Mouse (Mus musculus) neural tube, embryonic 14.5 days (tissue): ENCODE measurements around the gene Rassf3. TPM values are rescaled to one million over a fixed set of nuclear protein-coding genes. Genes with fewer than 3 reads are reported as not detected.

Source experiments
- ATAC-seq: fragments of 200-750 bp; cut with Nextera tagmentation; 2 replicates; pipeline ENCODE4 v1.8.0; 2017; ENCODE audit warnings: low read depth, mild to moderate bottlenecking, moderate TSS enrichment, moderate library complexity
- H3K27ac ChIP-seq: fragments of 300-500 bp; sonication (generic); 2 replicates; pipeline ENCODE4 v1.5.1; 2014; ENCODE audit warnings: low read depth, mild to moderate bottlenecking, control low read depth, low read length, moderate library complexity, mixed read lengths
- H3K27me3 ChIP-seq: fragments of 300-500 bp; sonication (generic); 2 replicates; pipeline ENCODE4 v1.6.1; 2014; ENCODE audit warnings: low read length; ENCODE audit not compliant: control insufficient read depth, insufficient read depth
- H3K36me3 ChIP-seq: fragments of 300-500 bp; sonication (generic); 2 replicates; pipeline ENCODE4 v1.6.1; 2014; ENCODE audit warnings: low read length, mixed read lengths; ENCODE audit not compliant: control insufficient read depth, insufficient read depth
- H3K4me1 ChIP-seq: fragments of 300-500 bp; sonication (generic); 2 replicates; pipeline ENCODE4 v1.6.1; 2014; ENCODE audit warnings: low read length; ENCODE audit not compliant: control insufficient read depth, insufficient read depth
- H3K4me2 ChIP-seq: fragments of 300-500 bp; sonication (generic); 2 replicates; pipeline ENCODE4 v1.6.1; 2014; ENCODE audit warnings: mild to moderate bottlenecking, low read depth, low read length, control low read depth
- H3K4me3 ChIP-seq: fragments of 300-500 bp; sonication (generic); 2 replicates; pipeline ENCODE4 v1.5.1; 2014; ENCODE audit warnings: low read depth, low read length, control low read depth, mixed read lengths
- H3K9ac ChIP-seq: fragments of 300-500 bp; sonication (generic); replicated peaks from 2 replicates; pipeline ENCODE4 v1.6.1; 2014; ENCODE audit warnings: low read depth, mild to moderate bottlenecking, control low read depth, low read length, mixed read lengths
- H3K9me3 ChIP-seq: fragments of 300-500 bp; sonication (generic); 2 replicates; pipeline ENCODE4 v1.6.1; 2016; ENCODE audit warnings: low read length; ENCODE audit not compliant: control insufficient read depth
- WGBS: fragments of 180-500 bp; shearing (Covaris S2); extraction: QIAGEN DNeasy Blood & Tissue Kit; methylation state at CpG from one replicate; pipeline ENCODE4 v1.1.7; 2014; 5-methylcytosine and 5-hydroxymethylcytosine counted together
- polyA plus RNA-seq: library from polyadenylated mRNA; unstranded; fragments of >200 nt; fragmentation: Nextera tagmentation; extraction: Ambion mirVana; gene quantifications from 2 replicates; pipeline ENCODE4 v1.2.1, GENCODE M21; 2014

Rassf3 gene
- polyA plus RNA-seq, 1 experiment from 2014 or later, result 4.1 TPM

- H3K27ac ChIP-seq, result peak overlapping the region; percentile 62
- WGBS, result 46% methylated on average over 7 of the region's 7 CpGs
- peak overlapping the region; percentile 20 for H3K4me3 ChIP-seq
- peak overlapping the region; percentile 47 for H3K4me2 ChIP-seq
- peak overlapping the region; percentile 12 for H3K9ac ChIP-seq
- no peaks in the 10 kb centered on the region for H3K27me3 ChIP-seq
- H3K9me3 ChIP-seq, result no peaks in the 10 kb centered on the region
- no peaks in the 10 kb centered on the region for H3K36me3 ChIP-seq
- peaks cover 5% of the 10 kb centered on the region for H3K4me1 ChIP-seq
- ATAC-seq, result no peak
These were observed 29.8 kb upstream of the Rassf3 start for GRCm38 (mm10) chr10:121505929-121506328.

- H3K27ac ChIP-seq, result peak overlapping the region; percentile 62
- peak overlapping the region; percentile 47 for H3K4me2 ChIP-seq
- H3K4me1 ChIP-seq, result peaks cover 5% of the 10 kb centered on the region
- peak overlapping the region; percentile 20 for H3K4me3 ChIP-seq
- H3K9ac ChIP-seq, result peak overlapping the region; percentile 12
- no peaks in the 10 kb centered on the region for H3K9me3 ChIP-seq
- WGBS, result 10% methylated on average over 35 of the region's 35 CpGs
- H3K36me3 ChIP-seq, result no peaks in the 10 kb centered on the region
- H3K27me3 ChIP-seq, result no peaks in the 10 kb centered on the region
- ATAC-seq, result peak; percentile 93
These were observed 29.1 kb upstream of the Rassf3 start for GRCm38 (mm10) chr10:121504973-121505911.

DNA sequence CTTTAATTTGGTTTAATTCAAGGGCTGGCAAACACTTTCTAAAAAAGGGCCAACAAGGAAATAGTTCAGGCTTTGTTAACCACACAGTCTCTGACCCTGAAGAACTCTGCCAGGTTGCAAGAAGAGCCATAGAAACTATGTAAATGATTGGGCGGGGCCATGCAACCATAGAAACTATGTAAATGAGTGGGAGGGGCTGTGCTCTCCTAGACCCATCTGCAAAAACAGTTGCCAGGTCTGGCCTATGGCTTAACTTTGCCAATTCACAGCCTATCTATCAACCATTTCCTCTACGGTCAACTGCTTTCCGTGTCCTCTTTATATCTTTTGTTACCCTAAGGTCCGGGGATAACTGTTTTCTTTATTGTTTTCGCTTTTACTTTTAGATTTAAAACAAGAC, 25.0 kb upstream of the Rassf3 start:
- peak; percentile 65; the same call in 1 of the 2 replicates for ATAC-seq

GRCm38 (mm10) chr10:121500034-121500433, 23.9 kb upstream of the Rassf3 start:
- no peaks in the 10 kb centered on the region for H3K27me3 ChIP-seq
- no peak overlapping the region for H3K4me3 ChIP-seq
- 67% methylated on average over 5 of the region's 5 CpGs for WGBS
- H3K36me3 ChIP-seq, result no peaks in the 10 kb centered on the region
- no peaks in the 10 kb centered on the region for H3K4me1 ChIP-seq
- H3K4me2 ChIP-seq, result no peak overlapping the region
- H3K9ac ChIP-seq, result no peak overlapping the region
- H3K9me3 ChIP-seq, result no peaks in the 10 kb centered on the region
- no peak overlapping the region for H3K27ac ChIP-seq
- no peak for ATAC-seq

More for the DNA sequence above, 25.0 kb upstream of the Rassf3 start:
- Histone ChIP-seq H3K9me3 (no peaks in the 10 kb centered on the region), H3K9ac (no peak overlapping the region), H3K36me3 (no peaks in the 10 kb centered on the region), H3K4me1 (peaks cover 5% of the 10 kb centered on the region), H3K4me2 (no peak overlapping the region), H3K4me3 (no peak overlapping the region), H3K27ac (no peak overlapping the region), H3K27me3 (no peaks in the 10 kb centered on the region)
- WGBS, result 41% methylated on average over 5 of the region's 5 CpGs

DNA sequence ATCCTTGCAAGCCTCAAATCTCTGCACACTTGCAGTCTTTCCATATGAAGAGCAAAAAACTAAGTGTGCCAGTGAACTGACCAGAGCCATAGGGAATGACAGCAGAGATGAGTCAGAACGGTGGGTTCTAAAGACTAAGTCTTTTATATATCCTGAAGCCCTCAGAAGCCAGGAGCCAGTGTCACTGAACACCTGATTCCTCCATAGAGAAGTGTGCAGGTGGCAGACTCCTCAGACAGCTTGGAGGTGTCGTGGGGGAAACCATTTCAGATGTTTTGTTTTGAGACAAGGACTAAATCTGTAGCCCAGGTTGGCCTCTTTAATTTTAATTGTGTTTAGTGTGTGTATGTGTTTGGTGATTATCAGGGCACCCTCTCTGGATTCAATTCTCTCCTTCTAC, 22.9 kb upstream of the Rassf3 start:
- Histone ChIP-seq H3K27me3 (no peaks in the 10 kb centered on the region), H3K27ac (no peak overlapping the region), H3K36me3 (no peaks in the 10 kb centered on the region), H3K4me2 (no peak overlapping the region), H3K9me3 (no peaks in the 10 kb centered on the region), H3K4me1 (no peaks in the 10 kb centered on the region), H3K9ac (no peak overlapping the region), H3K4me3 (no peak overlapping the region)
- WGBS, result 65% methylated on average over 2 of the region's 2 CpGs
- no peak for ATAC-seq

DNA sequence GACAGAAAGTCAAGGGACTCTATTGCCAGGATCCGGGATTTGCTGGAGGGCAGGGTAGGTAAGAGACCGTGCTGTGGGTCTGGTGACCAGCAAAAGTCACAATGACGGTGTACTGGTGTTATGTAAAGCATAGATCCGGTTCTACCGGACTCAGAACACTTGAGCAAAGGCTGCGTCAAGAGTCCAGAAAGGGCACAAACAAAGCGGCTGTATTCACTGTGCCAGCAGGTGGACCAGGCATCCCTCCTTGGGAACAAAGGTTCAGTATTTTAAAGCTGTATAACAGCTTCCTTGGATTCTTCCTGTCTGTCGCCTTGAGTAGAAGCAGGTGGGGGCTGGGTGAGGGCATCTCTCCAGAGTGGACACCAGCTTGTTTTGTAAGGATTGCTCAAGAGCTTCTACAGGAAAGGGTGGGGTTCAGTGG, 22.3 kb upstream of the Rassf3 start:
- Histone ChIP-seq H3K9me3 (no peaks in the 10 kb centered on the region), H3K4me1 (no peaks in the 10 kb centered on the region), H3K27me3 (no peaks in the 10 kb centered on the region), H3K9ac (no peak overlapping the region), H3K4me3 (no peak overlapping the region), H3K27ac (no peak overlapping the region), H3K36me3 (no peaks in the 10 kb centered on the region), H3K4me2 (no peak overlapping the region)
- ATAC-seq, result no peak
- WGBS, result 72% methylated on average over 8 of the region's 8 CpGs

DNA sequence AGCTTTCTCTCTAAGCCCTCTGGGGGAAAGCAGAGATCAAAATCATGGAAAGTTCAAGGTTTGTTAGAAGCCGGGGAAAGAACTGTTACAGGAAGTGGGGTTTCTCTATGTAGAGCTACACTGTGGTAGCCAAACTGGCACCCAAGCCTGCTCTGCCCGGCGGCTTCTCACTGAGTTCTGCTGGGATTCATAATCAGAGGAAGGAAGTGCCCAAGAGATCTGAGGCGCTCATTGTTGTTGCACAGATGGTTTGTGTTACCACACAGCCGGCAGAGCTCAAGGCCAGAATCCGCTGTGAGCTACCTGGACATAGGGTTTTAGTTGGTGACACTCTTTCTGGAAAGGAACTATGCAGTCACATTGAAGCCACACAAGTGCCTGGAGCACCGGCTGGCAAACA, 21.8 kb upstream of the Rassf3 start:
- H3K4me1 ChIP-seq, result no peaks in the 10 kb centered on the region
- H3K27ac ChIP-seq, result no peak overlapping the region
- H3K36me3 ChIP-seq, result no peaks in the 10 kb centered on the region
- H3K4me3 ChIP-seq, result no peak overlapping the region
- no peak overlapping the region for H3K4me2 ChIP-seq
- no peak for ATAC-seq
- H3K9me3 ChIP-seq, result no peaks in the 10 kb centered on the region
- 88% methylated on average over 7 of the region's 7 CpGs for WGBS
- no peak overlapping the region; the same call in 1 of the 2 replicates for H3K9ac ChIP-seq
- no peaks in the 10 kb centered on the region for H3K27me3 ChIP-seq

- no peak overlapping the region for H3K27ac ChIP-seq
- ATAC-seq, result no peak
- H3K4me1 ChIP-seq, result no peaks in the 10 kb centered on the region
- no peak overlapping the region for H3K4me3 ChIP-seq
- H3K9ac ChIP-seq, result no peak overlapping the region
- no peaks in the 10 kb centered on the region for H3K36me3 ChIP-seq
- no peaks in the 10 kb centered on the region for H3K9me3 ChIP-seq
- no peaks in the 10 kb centered on the region for H3K27me3 ChIP-seq
- WGBS, result 80% methylated on average over 7 of the region's 7 CpGs
- H3K4me2 ChIP-seq, result no peak overlapping the region
These were observed 20.5 kb upstream of the Rassf3 start for GRCm38 (mm10) chr10:121496616-121497015.

DNA sequence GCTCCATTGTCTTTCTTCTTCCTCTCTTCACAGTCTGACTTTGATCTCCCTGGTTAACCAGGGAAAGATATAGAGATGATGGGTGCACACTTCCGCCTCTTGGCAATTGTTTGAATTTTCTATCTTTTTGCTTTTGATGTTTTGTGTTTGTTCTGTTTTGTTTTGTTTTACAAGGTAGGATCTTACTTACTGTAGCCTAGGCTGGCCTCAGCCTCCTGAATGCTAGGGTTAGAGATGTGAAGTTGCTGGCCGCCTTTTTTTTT, 17.9 kb upstream of the Rassf3 start:
- no peak overlapping the region for H3K4me2 ChIP-seq
- H3K9ac ChIP-seq, result no peak overlapping the region
- H3K4me3 ChIP-seq, result no peak overlapping the region
- no peaks in the 10 kb centered on the region for H3K9me3 ChIP-seq
- ATAC-seq, result no peak
- WGBS, result 91% methylated on average over 2 of the region's 2 CpGs
- H3K27me3 ChIP-seq, result no peaks in the 10 kb centered on the region
- no peaks in the 10 kb centered on the region for H3K36me3 ChIP-seq
- no peak overlapping the region for H3K27ac ChIP-seq
- no peaks in the 10 kb centered on the region for H3K4me1 ChIP-seq
